Mouse (Mus musculus): Measurements from ENCODE around the gene Hist2h2ab.
A peak's percentile ranks its signal among the peaks of the same experiment; 100 is the strongest.

The Hist2h2ab gene

DNA sequence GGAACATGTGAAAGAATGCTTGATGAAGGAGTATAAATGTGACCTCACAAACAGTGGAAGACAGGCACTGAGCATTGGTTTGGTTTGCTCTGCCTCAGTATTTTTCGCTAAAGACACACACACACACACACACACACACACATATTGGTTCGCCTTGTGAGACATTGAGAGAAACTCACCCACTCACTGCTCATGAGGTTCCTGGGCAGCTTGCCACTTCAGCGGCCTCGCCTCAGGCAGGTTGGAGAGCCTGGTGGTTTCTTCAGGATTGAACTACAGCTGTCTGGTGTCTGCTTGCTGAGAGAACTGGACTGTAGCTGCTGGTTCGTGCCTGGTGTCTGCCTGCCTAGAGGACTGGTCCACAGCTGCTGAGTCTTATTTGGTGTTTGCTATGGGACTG, 40.6 kb downstream of the Hist2h2ab start:
- peak; percentile 43 for DNase-seq (ENCODE audit: low read depth, low spot score)

DNA sequence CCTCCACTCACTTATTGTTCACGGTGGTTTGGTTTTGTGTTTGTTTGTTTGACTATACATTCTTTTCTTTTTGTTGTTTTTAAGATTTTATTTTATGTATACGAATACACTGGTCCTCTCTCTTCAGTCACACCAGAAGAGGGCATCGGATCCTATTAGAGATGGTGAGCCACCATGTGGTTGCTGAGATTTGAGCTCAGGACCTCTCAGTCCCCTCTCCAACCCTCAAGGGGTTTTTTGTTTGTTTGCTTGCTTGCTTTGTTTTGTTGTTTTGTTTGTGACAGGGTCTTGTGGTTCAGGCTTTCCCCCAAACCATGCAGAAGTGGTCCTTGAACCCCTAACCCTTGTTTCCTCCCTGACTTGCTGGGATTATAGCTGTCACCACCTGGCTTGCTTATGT, 42.0 kb downstream of the Hist2h2ab start:
- DNase-seq (ENCODE audit: low read depth, low spot score) = peak; percentile 40

DNA sequence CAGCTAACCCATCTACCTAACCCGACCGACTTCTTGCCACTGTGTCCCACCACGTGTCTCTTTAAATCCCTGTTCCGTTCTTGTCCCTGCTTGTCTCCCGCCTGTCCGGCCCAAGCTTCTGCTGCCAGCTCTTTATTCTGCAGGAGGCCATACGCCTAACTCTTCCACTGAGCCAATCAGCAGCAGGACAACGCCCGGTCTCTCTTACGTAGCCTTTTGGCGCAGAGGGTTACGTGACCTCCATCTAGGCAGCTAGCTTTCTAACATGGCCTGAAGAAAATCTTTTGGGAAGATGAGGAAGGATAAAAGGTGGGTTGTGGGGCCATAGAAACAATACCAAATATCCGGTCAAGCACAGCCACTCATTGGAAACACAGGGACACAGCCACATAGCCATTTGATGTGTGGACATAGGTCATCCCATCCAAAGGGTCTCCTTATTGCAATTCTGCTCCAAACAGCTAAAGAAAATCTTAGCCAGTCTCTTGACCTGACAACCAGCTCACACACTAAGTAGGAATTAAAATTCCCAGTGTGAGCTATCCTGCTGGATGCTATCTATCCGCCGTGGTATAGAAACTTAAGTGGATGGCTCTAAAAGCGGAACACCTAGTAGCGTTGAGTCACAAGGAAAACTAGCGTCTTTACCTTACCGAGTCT, 42.7 kb downstream of the Hist2h2ab start:
- DNase-seq (ENCODE audit: low read depth, low spot score) = peak; percentile 99

DNA sequence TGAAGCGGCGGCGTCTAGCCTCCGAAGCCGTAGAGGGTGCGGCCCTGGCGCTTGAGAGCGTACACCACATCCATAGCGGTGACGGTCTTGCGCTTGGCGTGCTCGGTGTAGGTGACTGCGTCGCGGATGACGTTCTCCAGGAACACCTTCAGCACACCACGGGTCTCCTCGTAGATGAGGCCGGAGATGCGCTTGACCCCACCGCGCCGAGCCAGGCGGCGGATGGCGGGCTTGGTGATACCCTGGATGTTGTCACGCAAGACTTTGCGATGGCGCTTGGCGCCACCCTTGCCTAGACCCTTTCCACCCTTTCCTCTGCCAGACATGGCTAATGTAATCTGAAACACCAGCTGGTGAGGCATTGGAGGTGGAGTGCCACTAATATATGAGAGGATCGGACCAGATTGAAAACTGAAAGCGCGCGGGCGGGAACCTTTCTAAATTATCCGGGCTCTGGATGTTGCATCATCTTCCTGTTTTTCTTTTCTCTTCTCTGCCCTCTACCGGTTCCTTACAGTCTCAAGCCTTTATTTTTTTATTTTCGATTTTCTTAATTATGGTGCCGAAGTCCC, 43.4 kb downstream of the Hist2h2ab start, which contains the start of gene Hist2h4:
Hist2h4 (minus strand) TSS at position 333 of the 572 bp plus-strand sequence.
- peak; percentile 98 for DNase-seq (ENCODE audit: low read depth, low spot score)

GRCm38 (mm10) chr3:96263558-96264403, 44.1 kb downstream of the Hist2h2ab start:
- no peak for DNase-seq (ENCODE audit: low read depth, low spot score)

- DNase-seq (ENCODE audit: low read depth, low spot score) = no peak
Measured at GRCm38 (mm10) chr3:96264404-96264949, 44.8 kb downstream of the Hist2h2ab start.

GRCm38 (mm10) chr3:96266132-96266710, 46.6 kb downstream of the Hist2h2ab start:
- DNase-seq (ENCODE audit: low read depth, low spot score) = no peak

DNA sequence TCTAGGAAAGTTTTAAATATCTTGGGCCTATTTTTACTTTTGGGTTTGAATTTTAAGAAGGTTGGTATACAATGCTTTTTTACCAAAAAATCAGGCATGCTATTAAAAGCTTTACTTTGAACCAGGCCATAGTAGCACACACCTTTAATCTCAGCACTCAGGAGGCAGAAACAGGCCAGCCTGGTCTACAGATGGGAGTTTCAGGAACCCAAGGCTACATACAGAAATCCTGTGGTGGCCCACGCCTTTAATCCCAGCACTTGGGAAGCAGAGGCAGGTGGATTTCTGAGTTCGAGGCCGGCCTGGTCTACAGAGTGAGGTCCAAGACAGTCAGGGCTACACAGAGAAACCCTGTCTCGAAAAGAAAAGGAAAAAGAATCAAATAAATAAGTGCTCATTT, 47.9 kb downstream of the Hist2h2ab start:
- no peak for DNase-seq (ENCODE audit: low read depth, low spot score)

DNA sequence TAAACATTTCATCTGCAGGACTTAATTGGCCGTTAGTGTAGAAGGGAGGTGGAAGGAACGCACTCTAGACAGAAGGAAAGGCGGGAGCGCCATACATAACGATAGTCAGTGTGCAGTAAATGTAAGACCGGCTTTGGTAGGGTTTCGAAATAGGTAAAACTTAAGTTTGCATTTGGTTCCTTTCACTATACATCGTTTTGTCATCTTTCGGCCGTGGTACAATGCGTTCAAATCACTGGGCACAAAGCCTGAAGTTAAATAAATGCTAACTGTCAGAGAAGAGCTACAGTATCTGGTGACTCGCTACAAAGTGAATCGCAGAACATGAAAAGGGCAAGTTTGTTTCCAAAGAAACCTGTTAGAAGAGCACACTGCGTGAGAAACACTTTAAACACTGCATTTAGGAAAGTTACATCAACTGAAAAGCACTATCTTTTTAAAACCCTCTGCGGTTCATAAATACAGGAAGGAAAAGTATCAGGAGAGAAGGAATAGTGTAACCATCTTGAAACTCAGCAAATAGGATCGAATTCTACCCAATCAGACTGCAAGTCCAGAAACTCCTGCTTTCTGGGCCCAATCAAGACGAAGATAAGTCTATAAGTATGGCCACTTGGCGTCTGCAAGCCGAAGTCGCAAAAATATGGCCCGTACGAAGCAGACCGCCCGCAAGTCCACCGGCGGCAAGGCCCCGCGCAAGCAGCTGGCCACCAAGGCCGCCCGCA, 48.5 kb downstream of the Hist2h2ab start, which contains the start of gene Hist2h3b:
Hist2h3b (plus strand) TSS at position 604 of the 725 bp plus-strand sequence.
- peak; percentile 98 for DNase-seq (ENCODE audit: low read depth, low spot score)

GRCm38 (mm10) chr3:96268776-96269378, 49.2 kb downstream of the Hist2h2ab start:
- peak; percentile 60 for DNase-seq (ENCODE audit: low read depth, low spot score)

Measured in brain, adult 2 months (tissue).